Mouse (Mus musculus) inflammation-experienced regulatory T-cells, adult 6 months (primary cell): ENCODE measurements at regions not wholly inside any gene's neighbourhood (a gene's known extent, or its start where the extent isn't known, plus 50 kb on each side); places are given as distances from the start of the nearest gene placed in this dataset.

Experiments
- ATAC-seq: one replicate; pipeline ENCODE4 v1.8.0; 2017

DNA sequence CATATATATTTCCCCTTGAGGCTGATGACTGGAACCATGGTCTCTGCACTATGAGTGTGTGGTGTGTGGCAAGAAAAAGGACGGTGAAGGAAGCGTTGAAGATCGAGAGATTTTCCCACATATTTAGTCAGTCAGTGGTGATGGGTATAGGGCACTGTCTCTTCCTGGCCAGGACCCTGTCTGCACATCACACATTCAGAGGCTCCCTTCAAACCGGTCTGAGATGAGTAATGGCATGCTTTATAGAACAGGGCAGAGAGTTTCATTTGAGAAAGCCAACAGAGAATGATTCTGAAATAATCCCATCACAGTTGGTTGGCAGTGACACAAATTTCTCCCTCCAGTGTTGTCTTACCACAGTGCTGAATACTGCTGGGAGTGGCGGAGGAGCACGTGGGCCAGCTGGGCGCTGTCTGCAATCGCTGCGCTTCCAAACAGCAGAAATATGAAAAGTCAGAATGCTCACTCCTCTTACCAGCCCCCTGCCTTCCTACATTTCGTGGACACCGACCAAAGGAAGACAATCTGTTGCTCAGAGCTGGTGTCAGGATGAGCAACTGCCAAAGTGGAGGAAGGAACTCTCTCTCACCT lies 77.2 kb upstream of the Rapgef5 start:
- ATAC-seq, result no peak

DNA sequence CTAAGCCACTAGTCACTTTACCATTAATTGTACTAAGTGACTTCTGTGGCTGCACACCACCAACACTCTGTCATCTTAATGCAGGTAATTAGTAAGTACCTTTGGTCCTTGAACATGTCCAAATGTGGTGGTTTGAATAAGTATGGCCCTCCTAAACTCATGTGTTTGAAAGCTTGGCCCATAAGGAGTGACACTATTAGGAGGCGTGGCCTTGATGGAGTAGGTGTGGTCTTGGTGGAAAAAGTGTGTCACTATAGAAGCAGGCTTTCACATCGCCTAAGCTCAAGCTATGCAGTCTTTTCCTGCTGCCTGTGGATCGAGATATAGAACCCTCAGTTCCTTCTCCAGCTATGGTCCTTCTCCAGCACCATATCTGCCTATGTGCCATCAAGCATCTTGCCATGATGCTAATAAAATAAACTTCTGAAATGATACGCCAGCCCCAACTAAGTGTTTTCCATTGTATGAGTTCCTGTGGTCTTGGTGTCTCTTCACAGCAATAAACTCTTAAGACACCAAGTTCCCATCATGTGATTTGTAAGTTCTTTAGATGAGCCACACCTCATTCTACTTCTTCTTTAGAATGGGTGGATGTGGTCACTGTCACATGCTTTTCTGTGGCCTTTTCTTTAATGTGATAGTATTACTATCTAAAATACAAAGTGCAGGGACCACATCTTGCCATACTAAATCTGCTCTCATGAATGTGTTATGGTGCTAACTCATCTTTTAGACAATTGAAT lies 71.9 kb upstream of the Rapgef5 start:
- ATAC-seq, result peak; percentile 62

DNA sequence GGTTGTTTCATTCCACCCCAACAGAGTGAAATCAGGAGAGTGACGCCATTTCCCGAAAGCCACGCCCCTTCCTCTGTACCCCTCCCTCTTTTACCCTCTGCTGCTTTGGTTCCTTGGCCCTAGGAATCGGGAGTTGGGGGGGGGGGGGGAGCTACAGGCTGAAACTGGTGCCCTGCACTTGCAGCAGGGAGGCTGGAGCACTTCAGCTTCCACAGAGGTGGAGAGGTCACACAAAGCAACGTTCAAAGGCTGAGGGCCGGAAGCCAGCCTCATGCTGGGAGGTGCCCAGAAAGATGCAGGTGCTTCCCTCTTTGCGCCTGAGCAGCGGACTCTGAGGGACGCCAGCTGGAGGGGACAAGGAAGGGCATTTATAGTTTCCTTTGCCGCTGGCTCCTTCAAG lies 69.1 kb upstream of the Rapgef5 start:
- ATAC-seq, result peak; percentile 79

DNA sequence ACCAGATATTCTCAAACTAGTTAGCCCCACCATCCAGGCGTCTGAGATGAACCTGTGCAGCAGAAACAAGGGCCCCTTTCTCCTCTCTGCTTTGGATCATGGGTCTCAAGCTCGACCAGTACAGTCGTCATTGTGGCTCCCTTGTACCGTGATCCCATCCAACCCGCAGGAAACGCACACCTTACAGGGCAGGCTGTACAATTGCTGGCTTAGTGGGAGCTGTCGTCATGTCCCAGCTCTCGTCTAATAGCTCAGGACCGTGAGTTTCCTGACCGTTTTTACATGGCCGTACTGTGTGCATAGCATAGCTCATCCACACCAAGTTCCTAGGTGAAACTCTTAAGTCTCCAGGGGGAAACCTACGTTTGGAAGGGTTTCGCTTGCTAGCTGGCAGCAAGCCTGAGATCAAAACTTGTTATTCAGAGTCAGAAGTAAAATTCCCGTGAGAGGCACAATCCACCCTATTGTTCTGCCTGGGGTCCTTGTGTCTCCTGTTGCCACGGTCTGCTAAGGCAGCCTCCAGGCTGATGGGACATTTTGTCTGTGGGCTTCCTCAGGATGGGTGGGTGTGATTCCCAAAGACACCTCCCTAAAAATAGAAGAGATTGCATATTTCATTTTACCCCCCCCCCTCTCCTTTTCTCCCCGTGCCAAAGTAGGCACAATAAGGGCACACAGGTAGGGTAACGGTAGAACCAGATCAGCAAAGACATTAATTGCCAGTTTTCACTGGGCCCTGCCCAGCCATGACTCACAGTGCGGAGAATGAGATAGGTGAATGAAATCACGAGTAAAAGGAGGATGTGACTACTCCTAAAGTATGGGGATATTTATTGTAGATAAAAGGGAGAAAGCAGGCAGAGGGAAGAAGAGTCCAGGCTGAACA lies 68.2 kb upstream of the Rapgef5 start:
- no peak for ATAC-seq

DNA sequence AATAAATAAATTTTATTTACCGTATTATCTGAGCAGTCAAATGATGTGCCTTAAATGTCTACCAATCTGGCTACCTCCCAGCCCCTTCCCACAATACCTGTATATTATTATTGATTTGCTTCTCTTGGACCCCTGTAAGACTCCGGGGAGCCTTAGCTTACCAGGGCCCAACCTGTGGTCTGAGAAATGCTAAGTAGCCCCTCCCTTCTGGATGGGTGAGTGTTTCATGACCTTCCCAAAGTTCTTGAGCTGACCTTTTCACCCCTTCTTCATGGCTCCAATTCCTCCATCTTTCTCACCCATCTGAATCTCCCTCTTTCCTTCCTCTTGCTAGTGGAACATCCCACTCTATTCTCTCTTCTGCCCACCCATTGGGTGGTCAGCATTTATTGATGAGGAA lies 67.2 kb upstream of the Rapgef5 start:
- ATAC-seq, result no peak

DNA sequence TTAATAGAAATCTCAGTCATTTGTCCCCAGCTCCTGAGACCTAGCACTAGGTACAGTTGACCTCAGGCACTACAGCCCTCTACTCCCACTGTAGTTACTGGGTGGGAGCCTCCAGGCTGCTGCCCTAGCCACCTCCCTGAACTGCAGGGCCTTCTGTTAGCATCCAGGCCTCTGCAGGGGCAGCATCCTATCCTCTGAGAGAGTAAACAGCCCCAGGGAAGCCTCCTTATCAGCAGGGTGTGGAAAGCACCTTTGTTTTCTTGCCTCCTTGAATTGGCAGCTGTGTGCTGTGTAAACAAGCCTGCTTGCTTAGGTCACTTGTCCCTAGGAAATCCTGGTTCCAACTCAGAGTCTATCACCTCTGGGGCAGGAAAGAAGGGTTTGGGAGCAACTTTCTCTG lies 66.2 kb upstream of the Rapgef5 start:
- no peak for ATAC-seq

DNA sequence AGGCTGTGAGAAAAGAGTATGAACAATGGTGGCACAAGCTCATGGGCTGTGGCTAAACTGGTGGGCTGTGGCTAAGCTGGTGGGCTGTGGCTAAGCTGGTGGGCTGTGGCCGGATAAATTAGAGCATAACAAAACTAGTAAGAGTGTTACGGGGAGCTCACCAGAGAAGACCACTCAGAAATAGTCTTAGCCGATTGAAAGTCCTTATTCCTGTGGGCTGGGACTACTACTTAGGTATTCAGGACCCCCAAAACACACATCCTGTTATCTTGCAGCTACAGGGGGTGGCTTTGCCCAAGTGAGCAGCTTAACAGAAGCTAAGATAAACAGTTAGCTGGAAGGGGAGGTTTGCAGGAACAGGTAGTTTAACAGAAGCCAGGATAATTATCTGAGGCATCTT lies 65.4 kb upstream of the Rapgef5 start:
- ATAC-seq, result no peak

DNA sequence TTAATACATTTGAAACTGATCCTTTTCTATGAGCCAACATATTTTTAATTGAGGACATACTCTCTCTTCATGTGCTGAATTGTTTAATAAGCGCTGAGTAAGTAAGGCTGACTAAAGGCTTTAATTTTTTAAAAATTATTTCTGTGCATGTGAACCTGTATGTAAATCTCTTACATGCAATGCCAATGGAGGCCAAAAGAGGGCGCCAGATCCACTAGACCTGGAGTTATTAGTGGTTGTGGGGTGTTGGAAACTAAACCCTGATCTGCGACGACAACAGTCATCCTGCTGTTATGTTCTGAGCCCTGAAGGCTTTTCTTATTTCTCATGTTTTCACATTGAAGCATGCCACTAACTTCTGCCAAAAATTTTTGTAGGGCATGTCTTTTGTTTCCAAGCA lies 64.8 kb upstream of the Rapgef5 start:
- no peak for ATAC-seq

DNA sequence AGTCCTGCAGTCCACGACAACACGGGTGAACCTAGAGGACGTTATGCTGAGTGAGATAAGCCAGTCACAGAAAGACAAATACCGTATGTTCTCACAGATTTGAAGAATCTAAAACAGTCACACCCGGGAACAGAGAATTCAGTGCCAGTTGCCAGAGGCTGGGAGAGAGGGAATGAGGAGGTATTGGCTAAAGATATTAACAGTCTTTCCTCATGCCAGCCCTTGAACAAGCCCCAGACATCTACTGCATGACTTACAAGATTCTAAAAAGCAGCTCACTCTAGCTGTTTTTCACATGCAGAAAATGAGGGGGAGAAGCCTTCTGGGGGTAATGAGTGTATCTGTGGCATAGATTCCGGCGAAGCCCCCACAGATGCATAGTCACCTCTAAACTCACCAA lies 60.5 kb upstream of the Rapgef5 start:
- ATAC-seq, result no peak

DNA sequence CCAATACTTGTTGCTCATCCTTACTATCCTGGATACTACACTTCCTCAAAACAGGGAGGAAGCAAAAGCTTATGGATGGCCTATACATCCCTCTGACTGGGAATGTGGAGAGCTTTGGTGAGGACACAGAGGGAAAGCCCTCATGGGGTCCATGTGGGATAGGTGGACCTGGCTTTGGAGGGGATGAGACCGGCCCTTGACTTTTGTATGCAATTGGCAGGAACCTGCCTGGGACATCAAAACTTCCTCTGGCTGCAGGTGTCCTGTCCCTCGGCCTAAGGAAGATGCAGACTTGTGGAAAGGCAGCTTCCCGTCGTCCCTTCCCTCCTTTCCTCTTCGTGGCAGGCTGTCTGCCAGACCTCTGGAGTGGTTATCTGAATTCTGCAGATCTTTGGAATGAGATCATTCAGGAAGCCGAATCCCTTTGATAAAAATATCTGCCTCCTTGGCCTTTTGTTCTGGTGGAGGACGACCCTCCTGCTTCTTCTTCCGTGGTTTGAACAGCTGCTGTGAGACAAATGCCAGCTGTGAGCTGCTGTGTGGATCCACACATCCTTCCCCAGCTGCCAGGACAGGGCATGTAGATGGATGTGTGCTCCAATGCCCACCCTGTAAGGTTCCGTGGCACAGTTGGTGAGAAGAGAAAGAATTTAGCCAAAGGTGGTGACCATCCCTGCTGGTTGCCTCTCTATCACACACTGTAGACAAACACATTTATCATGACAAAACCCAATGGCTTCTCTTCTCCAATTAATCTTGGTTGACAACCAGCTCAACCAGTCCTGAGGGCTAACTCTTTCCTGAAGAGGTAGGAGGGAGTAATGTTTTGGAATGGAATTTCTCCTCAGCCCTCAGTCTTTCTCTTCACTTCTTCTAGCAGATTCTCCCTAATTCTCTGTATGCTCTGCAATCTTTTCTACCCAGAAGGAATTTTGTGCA lies 57.9 kb upstream of the Rapgef5 start:
- ATAC-seq, result no peak

DNA sequence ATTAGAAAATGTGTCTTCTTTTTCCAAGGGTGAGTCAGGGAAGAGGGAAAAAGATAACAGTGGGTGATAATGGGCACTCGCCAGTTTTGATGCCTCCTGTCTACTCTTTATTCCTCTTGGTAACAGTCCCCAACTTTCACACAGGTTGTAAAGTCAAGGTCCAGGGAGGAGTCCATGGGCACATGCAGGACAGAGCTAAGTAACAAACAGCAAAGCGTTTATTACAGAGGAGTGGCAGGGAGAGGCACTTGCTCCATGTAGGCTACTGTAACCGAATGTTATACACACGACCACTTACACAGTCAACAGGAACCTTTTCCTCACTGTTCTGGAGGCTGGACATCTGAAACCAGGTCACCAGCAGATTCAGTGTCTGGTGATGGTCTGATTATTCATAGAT lies 56.7 kb upstream of the Rapgef5 start:
- no peak for ATAC-seq

DNA sequence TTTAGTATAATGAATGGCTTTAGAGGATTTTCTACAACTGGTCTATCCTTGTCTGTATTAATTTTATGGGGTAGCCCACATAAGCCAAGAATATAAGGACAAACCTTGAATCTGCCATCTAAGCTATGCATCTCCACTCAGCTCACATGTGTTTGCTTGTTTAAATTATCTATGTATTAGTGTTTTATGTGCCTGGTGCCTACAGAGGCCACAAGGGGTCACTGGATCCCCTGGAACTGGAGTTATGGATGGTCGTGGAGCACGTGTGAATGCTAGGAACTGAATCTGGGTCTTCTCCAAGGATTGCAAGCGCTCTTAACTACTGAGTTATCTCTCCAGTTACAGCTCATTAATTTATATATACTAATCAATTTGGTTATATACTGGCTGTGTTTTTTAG lies 51.1 kb upstream of the Rapgef5 start:
- ATAC-seq, result no peak

DNA sequence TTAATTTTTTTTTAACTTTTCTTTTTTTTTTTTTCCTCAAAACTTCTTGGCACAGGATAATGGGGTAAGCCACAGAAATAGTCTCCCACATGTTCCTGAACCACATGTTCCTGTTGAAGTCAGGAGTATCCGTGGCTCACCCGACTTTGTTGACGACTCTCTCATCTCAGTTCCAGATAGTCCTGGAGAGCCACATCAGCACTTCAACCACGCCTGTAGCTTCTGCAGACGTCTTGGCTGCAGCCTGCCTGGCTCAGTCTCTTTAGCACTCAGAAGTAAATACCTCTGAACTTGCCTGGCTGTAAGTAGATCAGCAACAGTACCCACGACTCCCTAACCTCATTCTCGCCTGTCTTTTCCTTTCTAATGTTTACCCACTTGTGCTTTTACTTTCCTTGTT lies 50.3 kb upstream of the Rapgef5 start:
- ATAC-seq, result no peak
